Mouse (Mus musculus) bone marrow macrophage, adult 2 months (primary cell): ENCODE results near the gene Ppm1a. TPM values are rescaled to one million over a fixed set of nuclear protein-coding genes. Genes with fewer than 3 reads are reported as not detected.
"Not testable (repeated sequence)": the region's sequence is repeated elsewhere in the genome, so short reads cannot be mapped to it uniquely, and the experiment has no call there.

Experiments
- H3K27ac ChIP-seq: 2 replicates; pipeline ENCODE4 v1.5.1; 2012; ENCODE audit warnings: low read depth, low read length; ENCODE audit not compliant: insufficient read depth
- H3K4me1 ChIP-seq: 2 replicates; pipeline ENCODE4 v1.6.1; 2012; ENCODE audit warnings: low read length; ENCODE audit not compliant: control insufficient read depth, insufficient read depth
- H3K4me3 ChIP-seq: 2 replicates; pipeline ENCODE4 v1.5.1; 2012; ENCODE audit warnings: mild to moderate bottlenecking, low read length, moderate library complexity; ENCODE audit not compliant: insufficient read depth
- CTCF ChIP-seq: IDR thresholded peaks from 2 replicates; pipeline ENCODE4 v1.5.1; 2012; ENCODE audit warnings: low read depth, mild to moderate bottlenecking, low read length, moderate library complexity
- POLR2A ChIP-seq: IDR thresholded peaks from 2 replicates; pipeline ENCODE4 v1.6.1; 2012; ENCODE audit warnings: mild to moderate bottlenecking, low read depth, low read length, borderline replicate concordance
- polyA plus RNA-seq: library from polyadenylated mRNA; stranded (reverse); fragments of >200 nt; gene quantifications from 2 replicates; pipeline ENCODE4 v1.2.4, GENCODE M21; 2012; ENCODE audit not compliant: missing spikeins, insufficient read depth, insufficient read length

Gene Ppm1a
- polyA plus RNA-seq, 1 experiment = 84.4 TPM

DNA sequence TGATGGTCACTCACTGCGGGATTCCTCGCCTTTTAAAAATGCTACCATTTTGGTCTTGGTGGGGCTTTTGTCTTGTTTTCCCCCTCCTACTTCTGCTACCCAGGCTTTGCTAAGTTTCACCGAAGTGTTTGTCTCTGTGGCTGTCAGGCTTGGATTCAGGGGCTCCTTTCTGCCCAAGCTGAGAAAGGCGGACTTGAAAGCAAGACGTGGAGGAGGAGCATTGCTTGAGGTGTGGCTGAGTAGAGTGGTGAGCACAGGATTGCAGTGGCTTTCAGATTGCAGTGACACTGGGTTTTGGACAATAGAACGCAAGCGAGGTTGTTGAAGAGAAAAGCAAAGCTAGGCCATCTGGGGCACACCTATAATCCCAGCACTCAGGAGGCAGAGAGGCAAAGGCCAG, 16.7 kb downstream of the Ppm1a start:
- no peak overlapping the region for H3K27ac ChIP-seq
- TF ChIP-seq CTCF = no peak
- TF ChIP-seq POLR2A = no peak
- H3K4me1 ChIP-seq = peaks cover 16% of the 10 kb centered on the region
- H3K4me3 ChIP-seq = no peak overlapping the region

DNA sequence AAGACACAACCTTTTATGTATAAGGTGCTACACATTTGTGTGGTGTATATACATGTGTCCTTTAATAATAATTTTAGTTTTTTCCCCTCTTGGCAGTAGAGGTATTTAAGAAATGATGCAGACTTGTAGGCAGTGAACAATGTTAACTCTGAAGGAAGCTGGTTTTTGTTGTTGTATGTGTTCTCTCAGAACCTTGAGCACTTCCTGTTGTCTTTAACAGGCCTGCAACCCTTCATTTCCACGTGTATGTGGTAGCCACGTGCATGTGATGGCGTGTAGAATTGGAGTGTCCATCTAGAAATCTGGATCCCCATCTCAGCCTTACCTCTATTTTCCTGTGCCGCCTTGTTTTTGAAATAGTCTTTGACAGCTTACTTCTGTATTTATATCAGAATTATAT, 20.0 kb downstream of the Ppm1a start:
- no peak for TF ChIP-seq CTCF
- no peak for TF ChIP-seq POLR2A
- no peak overlapping the region for H3K4me3 ChIP-seq
- H3K4me1 ChIP-seq = peaks cover 11% of the 10 kb centered on the region; the same call in 1 of the 2 replicates
- H3K27ac ChIP-seq = no peak overlapping the region

DNA sequence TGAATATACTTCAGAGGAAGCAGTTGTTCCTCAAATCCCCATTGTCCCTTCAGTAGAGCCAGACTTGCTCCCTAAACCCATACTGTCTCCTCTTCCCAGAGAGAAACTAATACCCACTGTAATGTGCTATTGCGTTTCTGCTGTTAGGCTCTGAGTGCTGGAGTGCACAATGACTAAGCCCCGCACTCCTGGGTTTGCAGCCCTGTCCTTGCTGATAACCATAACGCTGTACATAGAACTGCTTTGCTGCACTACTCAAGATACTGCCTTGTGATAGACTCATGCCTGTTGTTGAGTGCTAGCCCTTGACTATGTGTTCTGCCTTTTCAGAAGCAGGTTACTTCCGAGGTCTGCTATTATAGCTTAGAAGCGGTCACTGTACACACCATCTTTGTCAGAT, 22.9 kb downstream of the Ppm1a start:
- Histone ChIP-seq H3K4me3 (no peak overlapping the region), H3K4me1 (peaks cover 8% of the 10 kb centered on the region; the same call in 1 of the 2 replicates), H3K27ac (no peak overlapping the region)
- TF ChIP-seq POLR2A = no peak

GRCm38 (mm10) chr12:72782786-72783185, 25.5 kb downstream of the Ppm1a start:
- H3K27ac ChIP-seq, H3K4me1 ChIP-seq, H3K4me3 ChIP-seq: not testable (repeated sequence)

DNA sequence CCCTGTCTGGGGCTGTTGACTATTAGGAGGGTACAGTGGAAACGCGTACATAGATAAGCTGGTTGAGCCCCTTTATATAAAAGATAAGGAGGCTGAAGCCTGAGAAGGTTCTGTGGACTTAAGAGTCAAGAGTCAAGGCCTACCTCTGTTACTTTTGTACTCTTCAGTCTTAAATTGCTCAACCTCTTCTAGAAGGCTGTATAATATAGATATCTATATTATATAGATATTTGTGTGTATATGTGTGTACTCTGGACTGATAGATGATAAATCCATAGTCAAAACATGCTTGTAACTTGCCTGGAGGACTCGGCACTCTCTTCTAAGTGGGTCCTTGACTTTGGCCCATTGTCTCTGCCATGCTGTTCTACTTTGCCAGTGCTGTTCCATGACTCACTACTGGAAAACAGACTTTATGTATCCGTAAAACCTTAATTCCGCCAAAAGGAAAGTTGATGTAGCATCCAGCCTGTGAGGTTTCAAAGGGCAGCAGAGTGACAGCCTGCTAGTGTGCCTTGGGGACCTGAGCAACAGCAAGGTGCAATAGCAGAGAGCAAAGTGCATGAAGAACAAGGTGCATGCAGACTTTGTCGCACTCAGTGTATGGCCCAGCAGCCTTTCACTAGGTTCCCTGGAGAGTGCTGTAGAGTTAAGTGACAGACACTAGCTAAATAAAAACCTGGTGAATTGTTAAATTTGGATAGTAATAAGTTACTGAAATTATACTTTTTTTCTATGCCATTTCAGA, 28.1 kb downstream of the Ppm1a start:
- Histone ChIP-seq H3K4me1 (0 out of 2 replicates have a peak, but pooled peaks cover 4% of the 10 kb centered on the region), H3K27ac (no peak overlapping the region), H3K4me3 (no peak overlapping the region)
- TF ChIP-seq POLR2A (no peak), CTCF (no peak)

- Histone ChIP-seq H3K4me3 (no peak overlapping the region), H3K27ac (no peak overlapping the region), H3K4me1 (0 out of 2 replicates have a peak, but pooled peaks cover 2% of the 10 kb centered on the region)
- no peak for TF ChIP-seq POLR2A
- no peak for TF ChIP-seq CTCF
Measured at GRCm38 (mm10) chr12:72786551-72786950, 29.3 kb downstream of the Ppm1a start.

DNA sequence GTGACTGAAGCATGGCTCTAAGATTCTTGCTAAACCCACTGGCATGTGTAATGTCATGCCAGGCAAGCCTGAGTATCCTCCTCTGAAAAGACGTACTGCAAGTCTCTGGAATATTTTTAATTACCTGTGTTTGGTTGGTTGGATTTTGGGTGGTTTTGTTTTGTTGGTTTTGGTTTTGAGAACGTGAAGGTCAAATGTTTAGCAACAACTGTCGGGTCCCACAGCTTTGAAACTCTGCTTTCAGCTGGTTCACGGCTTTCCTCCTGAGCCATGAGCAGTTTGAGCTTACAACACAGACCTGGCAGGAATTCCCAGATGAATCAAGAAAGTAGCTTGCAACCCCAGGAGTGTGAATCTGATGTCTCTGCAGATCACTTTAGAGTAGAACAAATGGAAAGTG, 29.7 kb downstream of the Ppm1a start:
- no peak overlapping the region for H3K27ac ChIP-seq
- H3K4me3 ChIP-seq = no peak overlapping the region
- TF ChIP-seq POLR2A = no peak
- no peak for TF ChIP-seq CTCF
- H3K4me1 ChIP-seq = 0 out of 2 replicates have a peak, but pooled peaks cover 2% of the 10 kb centered on the region

DNA sequence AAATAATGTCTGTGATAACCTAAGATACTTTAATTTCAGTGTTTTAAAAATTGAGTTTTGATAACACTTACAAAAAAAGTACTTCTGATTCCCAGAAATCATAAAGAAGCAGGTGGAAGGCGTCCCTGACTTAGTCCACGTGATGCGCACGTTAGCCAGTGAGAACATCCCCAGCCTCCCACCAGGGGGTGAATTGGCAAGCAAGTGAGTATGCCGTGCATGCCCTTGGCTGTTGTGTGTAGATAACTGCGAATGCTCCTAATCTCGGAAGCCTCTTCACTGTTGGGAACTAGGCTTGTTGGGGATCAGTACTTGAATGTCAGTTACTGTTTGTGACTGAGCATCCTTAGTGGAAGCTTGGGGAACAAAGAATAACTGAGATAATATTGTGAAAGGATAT, 33.3 kb downstream of the Ppm1a start:
- Histone ChIP-seq H3K27ac (no peak overlapping the region), H3K4me1 (no peaks in the 10 kb centered on the region), H3K4me3 (no peak overlapping the region)
- TF ChIP-seq CTCF (no peak), POLR2A (no peak)

GRCm38 (mm10) chr12:72792320-72793091, 35.3 kb downstream of the Ppm1a start:
- no peaks in the 10 kb centered on the region for H3K4me1 ChIP-seq
- H3K27ac ChIP-seq = no peak overlapping the region
- TF ChIP-seq CTCF (no peak), POLR2A (no peak)
- no peak overlapping the region for H3K4me3 ChIP-seq

DNA sequence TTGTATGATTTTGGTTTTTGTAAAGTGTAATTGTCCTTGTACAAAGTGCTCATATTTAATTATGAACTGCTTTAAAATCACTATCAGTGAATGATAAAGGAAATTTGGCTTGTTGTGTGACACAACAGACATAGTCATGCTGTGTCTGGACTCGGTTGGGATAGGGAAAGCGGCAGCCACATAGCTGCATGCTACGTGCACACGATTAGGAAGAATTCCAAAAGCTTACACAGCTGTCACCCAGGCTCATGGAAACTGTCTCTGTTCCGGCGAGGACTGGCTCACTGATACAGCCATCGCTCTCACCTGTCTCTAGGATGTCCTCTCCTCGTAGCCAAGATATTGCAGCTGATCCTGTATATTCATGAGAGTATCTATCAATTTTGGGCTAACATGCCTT, 36.7 kb downstream of the Ppm1a start:
- Histone ChIP-seq H3K27ac (no peak overlapping the region), H3K4me3 (no peak overlapping the region), H3K4me1 (no peaks in the 10 kb centered on the region)
- no peak for TF ChIP-seq CTCF
- no peak for TF ChIP-seq POLR2A
